ENCODE assay signal across 9 mouse cellular contexts in the genomic region with DNA sequence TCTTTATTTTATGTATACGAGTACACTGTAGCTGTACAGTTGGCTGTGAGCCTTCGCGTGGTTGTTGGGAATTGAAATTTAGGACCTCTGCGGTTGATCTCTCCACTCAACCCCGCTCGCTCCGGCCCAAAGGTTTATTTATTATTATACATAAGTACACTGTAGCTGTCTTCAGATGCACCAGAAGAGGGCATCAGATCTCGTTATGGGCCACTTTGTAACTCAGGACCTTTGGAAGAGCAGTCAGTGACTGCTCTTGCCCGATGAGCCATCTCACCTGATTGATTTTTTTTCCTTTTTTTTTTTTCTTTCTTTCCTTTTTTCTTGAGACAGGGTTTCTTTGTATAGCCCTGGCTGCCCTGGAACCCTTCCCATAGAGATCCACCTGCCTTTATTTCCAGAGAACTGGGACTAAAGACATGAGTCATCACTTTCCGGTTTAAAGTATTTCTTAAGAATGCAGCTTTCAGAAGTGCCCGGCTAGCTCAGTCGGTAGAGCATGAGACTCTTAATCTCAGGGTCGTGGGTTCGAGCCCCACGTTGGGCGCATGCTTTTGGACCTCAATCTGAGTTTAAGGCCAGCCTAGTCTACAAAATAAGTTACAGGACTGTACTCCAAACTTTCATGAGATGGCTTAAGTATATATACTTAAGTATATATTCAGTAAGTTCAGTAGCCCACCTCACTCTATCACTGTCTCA. TPM values are rescaled to one million over a fixed set of nuclear protein-coding genes. Genes with fewer than 3 reads are reported as not detected.
DNase-seq lines count a peak whose midpoint lies in the region; ATAC-seq and TF ChIP-seq lines count a peak whose summit lies in the region.
"Had no signal": no experiment of that assay in that cellular context is flagged by ENCODE, and none has a peak within 500 bp of the region (broad histone marks: within the 10 kb centered on the region; RNA-seq: fewer than 3 reads in every experiment).

No protein-coding gene starts in this region.

- no peak overlapping the region for H3ac ChIP-seq in C2C12 (ENCODE audit: control insufficient read depth, insufficient read length, low read depth)

- H3K9ac ChIP-seq in heart, embryonic 15.5 days, result no peak overlapping the region
- no peak overlapping the region for H3K9ac ChIP-seq in limb, embryonic 12.5 days (replicated peaks)

- H3K4me3 ChIP-seq in heart, embryonic 10.5 days, result peak overlapping the region; percentile 56
- H3K4me3 ChIP-seq in C2C12 (ENCODE audit: insufficient read depth, poor library complexity, severe bottlenecking), result peak overlapping the region; percentile 12
- peak overlapping the region; percentile 43 for H3K4me3 ChIP-seq in bone marrow macrophage, adult 2 months (ENCODE audit: insufficient read depth, low read length)
- H3K4me3 ChIP-seq in heart, embryonic 15.5 days, result peak overlapping the region; percentile 25
- H3K4me3 ChIP-seq in limb, embryonic 12.5 days (replicated peaks), result 0 out of 2 replicates have a peak overlapping the region, but pooled peaks have one; percentile 3

- TF ChIP-seq POLR2A in bone marrow macrophage, adult 2 months (IDR thresholded peaks at IDR 0.05; ENCODE audit: borderline replicate concordance, low read depth, low read length), result no peak

- peak; percentile 87 for DNase-seq in heart, embryonic 10.5 days (ENCODE audit: low spot score)
- no peak for DNase-seq in heart, postnatal 4 days
- DNase-seq in spleen, postnatal 4 days (ENCODE audit: low spot score in 2 of 2), result peak; percentile 56 to 78
- no peak for DNase-seq in cerebellum, postnatal 25 days

- no peaks in the 10 kb centered on the region for H3K36me3 ChIP-seq in heart, embryonic 10.5 days
- H3K36me3 ChIP-seq in C2C12 (ENCODE audit: control insufficient read depth, insufficient read depth), result no peaks in the 10 kb centered on the region
- no peaks in the 10 kb centered on the region for H3K36me3 ChIP-seq in heart, embryonic 15.5 days
- H3K36me3 ChIP-seq in limb, embryonic 12.5 days, result no peaks in the 10 kb centered on the region

- no peak for ATAC-seq in heart, embryonic 15.5 days (replicated peaks; ENCODE audit: insufficient number of reproducible peaks, insufficient read depth, low FRiP score, low read depth)
- ATAC-seq in limb, embryonic 12.5 days (ENCODE audit: insufficient number of reproducible peaks, insufficient read depth, low FRiP score, low TSS enrichment, low read depth), result no peak

- WGBS in heart, embryonic 10.5 days, result 7% methylated on average over 16 of the region's 16 CpGs
- WGBS in heart, embryonic 15.5 days, result 8% methylated on average over 16 of the region's 16 CpGs
- 11% methylated on average over 16 of the region's 16 CpGs for WGBS in limb, embryonic 12.5 days

- TF ChIP-seq CTCF in C2C12 (IDR thresholded peaks at IDR 0.05; ENCODE audit: control insufficient read depth, insufficient read depth, insufficient read length), result no peak
- no peak for TF ChIP-seq CTCF in bone marrow macrophage, adult 2 months (IDR thresholded peaks at IDR 0.05; ENCODE audit: low read depth, low read length)

- H3K27ac ChIP-seq in heart, embryonic 10.5 days, result 0 out of 2 replicates have a peak overlapping the region, but pooled peaks have one; percentile 36
- H3K27ac ChIP-seq in bone marrow macrophage, adult 2 months (ENCODE audit: insufficient read depth, low read depth, low read length), result no peak overlapping the region
- H3K27ac ChIP-seq in heart, embryonic 15.5 days, result no peak overlapping the region
- H3K27ac ChIP-seq in limb, embryonic 12.5 days, result no peak overlapping the region

- peaks cover 24% of the 10 kb centered on the region for H3K27me3 ChIP-seq in heart, embryonic 10.5 days (ENCODE audit: insufficient read depth, poor library complexity, severe bottlenecking)
- no peaks in the 10 kb centered on the region for H3K27me3 ChIP-seq in C2C12 (ENCODE audit: control insufficient read depth, insufficient read depth, insufficient read length)
- H3K27me3 ChIP-seq in heart, embryonic 15.5 days, result peaks cover 39% of the 10 kb centered on the region
- peaks cover 21% of the 10 kb centered on the region for H3K27me3 ChIP-seq in limb, embryonic 12.5 days

- no peaks in the 10 kb centered on the region for H3K9me3 ChIP-seq in heart, embryonic 10.5 days
- H3K9me3 ChIP-seq in heart, embryonic 15.5 days (replicated peaks), result no peaks in the 10 kb centered on the region
- no peaks in the 10 kb centered on the region for H3K9me3 ChIP-seq in limb, embryonic 12.5 days

- no peaks in the 10 kb centered on the region for H3K79me2 ChIP-seq in C2C12 (ENCODE audit: control insufficient read depth, insufficient read depth)

- H3K4me2 ChIP-seq in heart, embryonic 15.5 days, result peak overlapping the region; percentile 50
- H3K4me2 ChIP-seq in limb, embryonic 12.5 days, result peak overlapping the region; percentile 26; the same call in 1 of the 2 replicates

- no peaks in the 10 kb centered on the region for H3K79me3 ChIP-seq in C2C12 (ENCODE audit: low read depth)

- peaks cover 7% of the 10 kb centered on the region for H3K4me1 ChIP-seq in heart, embryonic 10.5 days
- H3K4me1 ChIP-seq in bone marrow macrophage, adult 2 months (ENCODE audit: control insufficient read depth, insufficient read depth, low read length), result 0 out of 2 replicates have a peak, but pooled peaks cover 2% of the 10 kb centered on the region
- peaks cover 4% of the 10 kb centered on the region; the same call in 1 of the 2 replicates for H3K4me1 ChIP-seq in heart, embryonic 15.5 days (replicated peaks)
- peaks cover 11% of the 10 kb centered on the region; the same call in 1 of the 2 replicates for H3K4me1 ChIP-seq in limb, embryonic 12.5 days (replicated peaks)

TF ChIP-seq in C2C12, 6 proteins besides CTCF, POLR2A, EP300 and RAD21:
- TF ChIP-seq CEBPB (IDR thresholded peaks at IDR 0.05; ENCODE audit: low read depth) (no peak), FOSL1 (IDR thresholded peaks at IDR 0.05; ENCODE audit: insufficient read depth, low read length, poor library complexity, severe bottlenecking) (peak; percentile 71)

RNA-seq across cellular contexts. Expression of gene BC107364, which starts 24.2 kb away (rescaled TPM):
- 0.49 TPM in 1 of 2 replicates, not detected in the other for polyA plus RNA-seq in heart, embryonic 10.5 days (2016; fragmentation: Nextera tagmentation; extraction: Ambion mirVana)
- under 1 TPM in 1 of 2 experiments, not detected in 1; 0.50 TPM for total RNA-seq in heart, postnatal 4 days (2021)
- polyA plus RNA-seq in C2C12 (2012; fragmentation: generic; extraction: Trizol), result not detected
- polyA plus RNA-seq in bone marrow macrophage, adult 2 months (2012; ENCODE audit: insufficient read depth, insufficient read length, missing spikeins), result not detected in 2 replicates
- 0.53 and 1.0 TPM in 2 replicates for polyA plus RNA-seq in heart, embryonic 15.5 days (2015; fragmentation: Nextera tagmentation; extraction: Ambion mirVana)
- not detected in 2 replicates for polyA plus RNA-seq in limb, embryonic 12.5 days (2016; fragmentation: Nextera tagmentation; extraction: Ambion mirVana)
- polyA plus RNA-seq: cortical plate, adult 2 months had no signal

Comparison
In these comparisons a context has a peak if more than half of its experiments do, and no peak if none do; other contexts are left out.
1. DNase-seq: peak in heart, embryonic 10.5 days (single experiment) and spleen, postnatal 4 days (2 of 2); none in heart, postnatal 4 days (single experiment) and cerebellum, postnatal 25 days (0 of 2).
2. H3K4me3 ChIP-seq: peak in every context shown above with its lines; median percentile 56 in heart, embryonic 10.5 days; 43 in bone marrow macrophage, adult 2 months; 25 in heart, embryonic 15.5 days; 12 in C2C12; 3 in limb, embryonic 12.5 days.